Mouse (Mus musculus) heart, postnatal 0 days (tissue): ENCODE measurements at regions not wholly inside any gene's neighbourhood (a gene's known extent, or its start where the extent isn't known, plus 50 kb on each side); places are given as distances from the start of the nearest gene placed in this dataset.

Source experiments
- CTCF ChIP-seq: IDR thresholded peaks from 2 replicates; pipeline ENCODE4 v1.5.1; 2016; ENCODE audit warnings: antibody characterized with exemption, control low read depth, low read depth
- EP300 ChIP-seq: IDR thresholded peaks from 2 replicates; pipeline ENCODE4 v1.6.1; 2016; ENCODE audit warnings: antibody characterized with exemption, low read depth

DNA sequence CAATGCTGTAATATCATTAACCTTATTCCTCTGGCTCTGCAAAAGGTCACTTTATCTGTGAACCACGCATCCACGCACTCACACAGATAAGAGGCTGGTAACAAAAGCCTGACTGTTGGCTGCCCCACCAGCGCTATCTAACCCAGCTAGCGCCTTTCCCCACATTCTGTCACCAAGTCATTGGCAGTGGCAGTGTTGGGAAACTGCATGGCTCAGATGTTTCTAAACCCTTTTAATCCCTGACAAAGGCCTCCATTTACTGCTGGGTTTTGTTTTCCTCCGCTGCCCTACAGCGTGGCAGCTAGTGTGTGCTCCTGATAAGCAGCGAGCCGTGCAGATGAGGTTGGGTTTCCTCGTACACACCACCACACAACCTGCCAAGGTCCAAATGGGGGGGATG is 55.7 kb downstream of the Id4 start:
- TF ChIP-seq EP300 (no peak), CTCF (no peak)
